Mouse (Mus musculus): ENCODE data around the gene Nmnat1. TPM values are rescaled to one million over a fixed set of nuclear protein-coding genes. Genes with fewer than 3 reads are reported as not detected.
A peak's percentile ranks its signal among the peaks of the same experiment; 100 is the strongest.
"Not testable (repeated sequence)": the region's sequence is repeated elsewhere in the genome, so short reads cannot be mapped to it uniquely, and the experiment has no call there.

Gene Nmnat1
- total RNA-seq, 2 experiments from 2014 or later = 8.0 to 12.4 TPM

GRCm38 (mm10) chr4:149491151-149491550 is 6.1 kb upstream of the Nmnat1 start:
- ATAC-seq (replicated peaks; ENCODE audit: poor library complexity) = peak; percentile 70

DNA sequence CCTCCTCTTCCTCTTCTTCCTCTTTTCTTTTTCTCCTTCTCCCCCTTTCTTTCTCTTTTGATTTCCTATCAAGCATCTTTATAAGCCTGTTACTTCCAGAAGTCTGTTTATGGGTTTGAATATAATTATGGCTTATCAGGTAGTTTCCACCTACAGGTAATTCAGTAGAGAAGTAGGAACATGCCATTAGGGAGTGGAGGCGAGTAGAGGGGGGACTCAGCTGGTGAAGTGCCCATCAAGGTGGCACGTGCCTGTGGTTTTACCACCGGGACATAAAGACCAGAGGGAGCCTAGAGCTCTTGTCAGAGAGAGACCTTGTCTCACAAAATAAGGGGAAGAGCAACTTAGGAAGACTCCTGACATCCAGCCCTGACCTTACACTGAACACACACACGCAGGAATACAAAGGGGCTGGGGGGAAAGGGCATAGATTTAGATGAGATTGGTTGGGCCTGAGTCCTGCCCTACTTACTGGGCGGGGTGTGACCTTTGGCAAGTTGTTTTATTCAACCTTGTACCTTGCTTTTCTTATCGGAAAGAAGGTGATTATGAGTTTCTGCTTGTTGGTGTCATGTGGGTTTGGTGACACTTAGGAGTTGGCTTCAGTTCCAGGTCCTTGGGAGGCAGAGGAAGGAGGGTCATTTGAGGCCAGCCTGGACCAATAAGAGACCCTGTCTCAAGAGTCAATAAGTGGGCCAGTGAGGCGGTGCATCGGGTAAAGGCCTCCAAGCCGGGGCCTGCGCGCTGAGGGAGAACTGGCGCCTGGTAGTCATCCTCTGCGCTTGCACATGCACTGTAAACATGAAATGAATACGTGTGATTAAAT is 4.6 kb upstream of the Nmnat1 start:
- no peak for ATAC-seq (replicated peaks; ENCODE audit: poor library complexity)

GRCm38 (mm10) chr4:149487729-149488128 is 2.7 kb upstream of the Nmnat1 start:
- ATAC-seq (replicated peaks; ENCODE audit: poor library complexity) = no peak

DNA sequence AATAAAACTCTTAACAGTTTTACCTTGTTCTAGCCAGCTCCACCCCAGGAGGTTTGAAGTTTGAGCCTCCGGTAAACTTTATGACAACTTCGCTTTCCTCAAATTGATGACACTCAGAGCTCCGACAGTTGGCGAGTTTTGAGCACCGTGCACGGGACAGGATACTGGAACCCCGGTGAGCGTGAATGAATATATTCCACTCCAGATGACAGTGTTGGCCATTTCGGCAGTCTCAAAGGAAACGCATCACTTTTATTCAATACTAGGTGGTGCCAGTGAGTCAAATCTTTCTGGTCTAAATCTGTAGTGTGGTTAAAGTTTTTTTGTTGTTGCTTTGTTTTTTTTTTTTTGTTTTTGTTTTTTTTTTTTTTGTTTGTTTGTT is 814 bp upstream of the Nmnat1 start:
- ATAC-seq (replicated peaks; ENCODE audit: poor library complexity) = peak; percentile 54; the same call in 1 of the 2 replicates

DNA sequence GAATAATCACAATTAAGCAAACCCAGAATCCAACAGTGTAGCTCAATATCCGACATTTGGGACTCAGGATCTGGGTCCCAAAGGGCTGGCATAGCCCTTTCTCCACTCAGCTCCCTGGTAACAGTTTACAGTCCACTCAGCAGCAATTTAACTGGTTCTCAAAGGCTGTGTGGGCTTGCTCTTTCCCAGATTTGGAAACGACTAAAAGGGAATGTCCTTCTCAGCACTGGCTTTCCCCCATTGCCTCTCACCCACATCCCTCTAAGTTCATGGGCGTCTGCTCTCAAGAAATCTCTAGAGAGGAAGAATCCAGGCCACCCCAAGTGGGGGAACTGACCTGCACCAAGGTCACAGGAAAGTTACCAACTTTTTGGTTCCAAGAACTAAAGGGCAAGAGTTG is 436 bp downstream of the Nmnat1 start:
- ATAC-seq (replicated peaks; ENCODE audit: poor library complexity) = no peak

DNA sequence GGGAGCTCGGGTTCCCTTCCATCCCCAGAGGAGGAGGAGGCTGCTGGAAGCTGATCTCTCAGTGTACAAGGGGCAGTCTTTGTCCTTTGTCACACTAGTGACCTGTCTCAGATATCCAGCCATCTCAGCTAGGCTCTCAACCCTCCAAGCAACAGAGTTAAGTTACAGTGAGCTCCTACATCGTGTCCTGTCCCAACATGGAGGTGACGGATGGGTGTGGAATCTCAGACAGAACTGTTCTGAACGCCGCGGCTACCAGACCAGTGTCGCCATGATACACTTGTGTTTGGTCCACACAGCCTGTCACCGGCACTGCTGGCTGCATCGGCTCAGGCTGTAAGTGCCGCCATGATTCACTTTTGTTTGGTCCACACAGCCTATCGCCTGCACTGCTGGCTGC is 7.9 kb downstream of the Nmnat1 start, which contains the start of gene Tmem274:
Gene Tmem274, plus strand, starts transcription at position 301 of the 400 bp plus-strand sequence.
- no peak for ATAC-seq (replicated peaks; ENCODE audit: poor library complexity)

DNA sequence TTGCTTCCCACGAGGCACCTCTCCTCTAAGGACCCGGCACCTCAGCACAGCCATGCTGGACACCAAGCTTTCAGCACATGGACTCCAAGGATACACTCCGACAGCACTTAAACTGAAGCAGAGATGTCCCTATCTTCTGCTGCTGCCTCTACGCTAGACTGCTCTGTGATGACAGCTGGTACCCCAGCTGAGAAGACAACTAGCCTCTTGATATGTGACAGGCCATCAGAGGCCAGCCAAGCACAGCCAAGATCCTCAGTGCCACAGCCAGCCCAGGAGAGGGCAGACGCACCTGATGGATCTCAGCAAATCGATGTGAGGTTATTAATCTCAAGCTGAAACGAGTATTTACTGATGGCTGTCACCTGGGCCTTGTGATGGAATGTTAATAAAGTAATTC is 9.9 kb downstream of the Nmnat1 start:
- ATAC-seq (replicated peaks; ENCODE audit: poor library complexity) = no peak

GRCm38 (mm10) chr4:149469557-149469956 is 15.4 kb downstream of the Nmnat1 start:
- ATAC-seq (replicated peaks; ENCODE audit: poor library complexity) = no peak

GRCm38 (mm10) chr4:149463435-149463950 is 21.5 kb downstream of the Nmnat1 start:
- ATAC-seq (replicated peaks; ENCODE audit: poor library complexity) = no peak

DNA sequence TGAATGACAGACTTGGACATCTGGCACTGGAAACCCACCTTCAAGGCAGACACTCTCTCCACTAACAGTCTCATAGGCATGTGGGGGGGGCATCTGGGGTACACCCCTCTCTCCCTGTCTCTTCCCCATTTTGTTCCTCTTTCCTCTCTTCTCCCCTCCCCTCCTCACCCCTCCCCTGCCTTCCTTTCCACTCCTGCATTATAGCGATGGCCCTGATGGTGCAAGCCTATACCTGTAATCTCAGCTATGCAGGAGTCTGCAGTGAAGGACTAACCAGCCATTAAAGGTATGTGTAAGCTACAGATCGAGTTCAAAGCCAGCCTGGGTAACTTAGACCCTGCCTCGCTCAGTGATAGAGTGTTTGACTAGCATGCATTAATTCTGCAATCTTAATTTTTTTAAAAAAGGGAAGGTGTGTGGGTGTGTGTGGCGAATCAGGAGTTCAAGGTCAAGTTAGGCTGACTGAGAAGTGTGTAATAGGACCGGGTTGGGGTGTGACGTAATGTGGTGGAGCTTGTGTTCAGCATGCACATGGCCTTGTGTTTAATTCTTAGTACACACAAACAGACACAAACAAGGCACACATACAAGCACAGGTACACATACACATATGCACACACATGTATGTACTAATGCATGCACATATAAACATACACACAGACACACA is 22.6 kb downstream of the Nmnat1 start:
- peak; percentile 63 for ATAC-seq (replicated peaks; ENCODE audit: poor library complexity)

DNA sequence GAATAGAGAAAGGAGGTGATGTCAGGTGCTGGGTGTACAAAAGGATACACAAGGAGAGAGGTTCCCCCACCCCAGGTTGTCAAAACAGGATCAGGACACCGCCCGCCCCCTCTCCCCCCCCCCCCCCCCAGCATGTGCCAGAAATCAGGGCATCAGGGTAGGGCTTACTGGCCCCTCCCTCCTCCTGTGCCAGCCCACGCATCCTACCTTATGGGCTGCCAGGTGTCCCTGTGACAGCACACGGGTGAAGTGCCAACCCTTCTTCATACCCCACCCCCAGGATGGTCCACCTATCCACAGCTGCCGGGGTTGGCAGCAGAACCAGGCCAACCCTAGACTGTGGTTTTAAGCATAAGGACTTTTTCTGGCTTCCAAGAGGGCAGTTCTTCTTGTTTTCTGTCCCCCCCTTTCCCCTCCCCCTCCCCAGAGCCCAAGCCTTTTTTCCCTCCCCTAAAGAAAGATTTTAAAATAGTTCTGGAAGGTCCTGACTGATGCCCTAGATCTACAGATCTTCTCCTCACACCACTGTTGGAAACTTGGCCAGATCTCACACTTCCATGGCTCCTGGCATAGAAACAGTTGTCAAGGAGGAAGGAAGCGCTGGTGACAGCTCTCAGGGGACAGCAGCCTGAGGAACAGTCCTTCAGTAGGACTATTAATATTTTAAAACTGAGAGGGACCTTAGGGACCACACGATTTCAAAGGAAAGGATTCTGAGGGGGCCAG is 23.3 kb downstream of the Nmnat1 start:
- ATAC-seq (replicated peaks; ENCODE audit: poor library complexity) = no peak

GRCm38 (mm10) chr4:149460475-149460874 is 24.5 kb downstream of the Nmnat1 start:
- not testable (repeated sequence) for ATAC-seq (replicated peaks; ENCODE audit: poor library complexity)

GRCm38 (mm10) chr4:149459425-149459824 is 25.6 kb downstream of the Nmnat1 start:
- ATAC-seq (replicated peaks; ENCODE audit: poor library complexity) = no peak

- ATAC-seq (replicated peaks; ENCODE audit: poor library complexity) = no peak
Measured at GRCm38 (mm10) chr4:149458526-149458925, 26.5 kb downstream of the Nmnat1 start.

GRCm38 (mm10) chr4:149457831-149458430 is 27.1 kb downstream of the Nmnat1 start:
- ATAC-seq (replicated peaks; ENCODE audit: poor library complexity) = no peak

- ATAC-seq (replicated peaks; ENCODE audit: poor library complexity) = peak; percentile 66
Measured at GRCm38 (mm10) chr4:149457163-149457562, 27.8 kb downstream of the Nmnat1 start.

DNA sequence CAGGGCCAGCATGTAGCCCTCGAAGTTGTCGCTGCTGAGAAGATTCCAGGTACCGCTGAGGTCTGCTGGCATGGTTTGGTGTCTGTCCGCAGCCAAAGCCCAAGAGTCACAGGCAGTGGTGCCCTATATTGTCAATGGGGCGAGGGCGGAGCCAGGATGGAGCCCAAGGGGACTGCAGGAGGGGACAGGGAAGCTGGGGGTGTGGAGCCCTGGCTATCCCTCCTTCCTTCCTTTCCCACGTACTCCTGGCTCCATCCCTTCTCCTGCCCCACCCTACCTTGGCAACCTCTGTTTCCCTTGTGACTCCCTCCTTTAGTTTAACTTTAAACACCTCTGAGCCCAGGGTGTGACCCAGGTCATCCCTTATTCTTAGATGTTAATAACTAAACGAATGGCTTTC is 30.1 kb downstream of the Nmnat1 start, which contains the start of gene Rbp7:
Gene Rbp7, minus strand, starts transcription at position 100 of the 400 bp plus-strand sequence.
- no peak for ATAC-seq (replicated peaks; ENCODE audit: poor library complexity)

- ATAC-seq (replicated peaks; ENCODE audit: poor library complexity) = no peak
Measured at GRCm38 (mm10) chr4:149454263-149454662, 30.7 kb downstream of the Nmnat1 start.

GRCm38 (mm10) chr4:149453656-149454055 is 31.3 kb downstream of the Nmnat1 start:
- peak; percentile 81 for ATAC-seq (replicated peaks; ENCODE audit: poor library complexity)

DNA sequence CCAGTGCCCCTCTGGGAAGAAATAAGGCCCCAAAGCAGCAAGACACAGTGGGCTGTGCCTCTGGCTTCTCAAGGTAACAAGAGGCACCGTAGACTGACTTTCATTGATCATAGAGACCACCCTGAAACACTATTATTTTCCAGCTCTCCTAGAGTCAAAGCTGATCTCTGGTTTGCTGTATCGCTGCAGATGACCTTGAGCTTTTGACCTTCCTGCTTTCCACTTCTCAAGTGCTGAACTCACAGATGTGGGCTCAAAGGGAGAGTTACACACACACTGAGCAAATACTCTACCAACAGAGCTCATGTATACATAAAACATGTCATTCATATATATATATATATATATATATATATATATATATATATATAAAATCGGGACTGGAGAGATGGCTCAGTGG is 34.4 kb downstream of the Nmnat1 start:
- no peak for ATAC-seq (replicated peaks; ENCODE audit: poor library complexity)

- ATAC-seq (replicated peaks; ENCODE audit: poor library complexity) = no peak
Measured at GRCm38 (mm10) chr4:149446309-149446708, 38.7 kb downstream of the Nmnat1 start.
